Mouse (Mus musculus) G1E-ER4 (cell line): ENCODE measurements around the gene BC017158. TPM values are rescaled to one million over a fixed set of nuclear protein-coding genes. Genes with fewer than 3 reads are reported as not detected.

Experiments
- GATA1 ChIP-seq: IDR thresholded peaks from one replicate; pipeline ENCODE4 v1.8.0; 2012; ENCODE audit warnings: low read length, inconsistent platforms
- polyA plus RNA-seq: library from polyadenylated mRNA; stranded (reverse); fragments of >175 nt; gene quantifications from 2 replicates; pipeline ENCODE4 v1.2.3, GENCODE M21; 2012

Gene BC017158
- polyA plus RNA-seq, 1 experiment: 39.8 TPM

DNA sequence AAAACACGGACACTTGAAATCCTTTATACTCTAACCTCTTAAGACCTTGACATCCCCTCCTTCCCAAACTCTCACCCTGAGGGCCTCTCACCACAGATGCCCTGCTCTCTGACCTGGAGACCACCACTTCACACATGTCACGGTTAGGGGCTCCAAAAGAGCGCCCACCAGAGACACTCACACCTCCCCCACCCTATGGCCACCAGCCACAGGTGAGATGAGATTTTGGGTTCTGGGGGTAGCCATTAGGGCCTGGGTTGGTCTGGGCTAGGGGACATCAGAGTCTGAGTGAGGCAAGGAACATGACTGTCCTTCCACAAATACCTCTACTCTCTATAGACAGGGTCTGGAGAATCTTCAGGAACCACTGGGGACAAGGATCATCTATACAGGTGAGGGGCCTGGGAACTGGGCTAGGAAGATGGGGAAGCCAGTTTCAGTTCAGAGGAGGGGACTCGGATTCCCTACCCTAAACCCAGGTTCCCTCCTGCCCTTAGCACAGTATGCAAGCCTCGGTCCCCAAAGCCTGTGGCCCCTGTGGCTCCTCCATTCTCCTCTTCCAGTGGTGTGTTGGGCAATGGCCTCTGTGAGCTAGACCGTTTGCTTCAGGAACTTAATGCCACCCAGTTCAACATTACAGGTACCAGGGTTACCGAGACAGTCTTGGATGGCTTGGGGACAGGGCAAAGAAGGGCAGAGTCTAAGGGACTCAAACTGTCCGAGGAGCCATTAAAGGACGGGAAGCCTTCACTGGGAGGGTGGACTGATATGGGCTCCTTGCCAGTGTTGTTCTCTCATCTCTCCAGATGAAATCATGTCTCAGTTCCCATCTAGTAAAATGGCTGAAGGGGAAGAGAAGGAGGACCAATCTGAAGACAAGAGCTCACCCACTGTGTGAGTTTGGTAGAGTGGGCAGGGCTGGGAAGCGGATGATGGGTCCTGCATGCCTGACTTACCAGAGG is 49.6 kb downstream of the BC017158 start:
- TF ChIP-seq GATA1: no peak

DNA sequence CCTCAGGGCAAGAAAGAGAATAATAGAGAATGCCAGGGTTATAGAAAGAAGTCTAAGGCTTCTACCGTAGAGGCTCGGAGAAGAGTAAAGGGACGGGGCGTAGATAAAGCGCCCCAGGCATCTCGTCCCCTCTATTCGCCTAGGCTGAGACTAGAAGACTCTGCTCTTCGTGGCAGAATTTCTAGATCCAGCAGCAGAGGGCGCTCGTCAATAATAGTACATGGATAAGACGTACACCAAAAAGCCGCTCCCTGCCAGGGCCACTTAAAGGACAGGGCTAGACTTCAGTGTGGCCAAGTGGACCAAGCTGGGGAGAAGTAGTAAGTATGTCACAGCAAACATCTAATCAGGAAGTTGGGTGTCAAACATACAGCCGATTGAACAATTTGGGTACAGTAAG is 50.5 kb downstream of the BC017158 start:
- TF ChIP-seq GATA1: no peak

DNA sequence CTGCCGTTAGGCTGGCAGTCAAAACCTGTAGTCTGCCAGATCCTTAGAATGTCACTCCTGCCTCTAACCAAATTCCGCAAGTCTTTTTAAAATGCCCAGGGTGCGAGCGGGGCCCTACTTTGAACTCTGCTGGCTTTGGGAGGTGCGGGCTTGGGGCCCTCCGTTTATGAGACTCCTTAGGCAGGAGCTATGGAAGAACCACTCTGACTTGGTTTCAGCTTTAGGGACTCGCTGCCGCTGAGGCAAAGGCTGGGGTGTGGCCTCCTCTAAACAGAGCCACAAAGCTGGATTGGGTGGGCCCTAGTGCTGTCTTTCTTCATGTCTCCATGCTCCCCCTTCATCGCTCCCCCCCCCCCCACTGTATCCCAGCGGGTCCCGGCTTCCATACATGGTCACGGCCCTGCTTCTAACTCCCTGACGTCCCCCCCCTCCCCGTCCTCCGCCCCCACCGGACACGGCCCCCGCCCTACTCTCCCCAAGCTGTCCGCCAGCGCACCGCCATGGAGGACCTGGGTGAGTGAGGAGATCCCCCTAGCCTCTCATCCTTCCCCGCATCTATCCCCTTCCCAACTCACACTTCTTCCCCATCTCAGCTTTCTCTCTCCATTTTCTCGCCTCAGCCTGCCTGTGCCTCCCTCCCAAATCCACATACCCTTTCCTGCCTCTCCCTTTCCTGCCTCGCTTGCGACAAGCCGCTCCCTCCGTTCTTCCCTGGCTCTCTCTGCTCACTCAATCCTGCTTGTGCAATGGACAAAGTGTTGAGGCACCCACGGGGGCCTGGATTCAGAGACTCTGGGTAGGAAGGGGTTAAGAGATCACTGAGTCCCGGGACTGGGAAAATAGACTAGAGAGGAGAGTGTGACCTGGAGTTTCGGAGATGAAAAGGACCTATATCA is 51.2 kb downstream of the BC017158 start, which contains the start of gene Tgfb1i1:
TSS of gene Tgfb1i1 (plus strand) at position 317 of the 896 bp plus-strand sequence.
- TF ChIP-seq GATA1: no peak

DNA sequence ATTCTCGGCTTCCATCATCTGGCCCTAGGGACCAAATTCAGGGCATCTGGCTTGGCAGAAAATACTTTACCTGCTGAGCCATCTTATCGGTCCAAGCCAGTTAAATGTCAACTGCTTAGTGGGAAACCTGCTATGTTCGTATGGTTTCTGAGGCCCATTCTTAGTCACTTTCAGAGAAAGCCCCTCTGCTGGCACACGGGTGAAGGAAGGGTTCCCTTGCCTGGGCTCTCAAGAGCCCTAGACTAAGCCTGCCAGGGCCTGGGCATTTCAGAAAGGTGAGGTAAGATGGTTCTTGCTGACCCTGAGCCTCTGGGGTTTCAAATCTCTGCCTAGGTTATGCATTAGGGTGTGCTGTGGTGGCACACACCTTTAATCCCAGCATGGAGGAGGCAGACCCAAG is 52.4 kb downstream of the BC017158 start:
- TF ChIP-seq GATA1: no peak

DNA sequence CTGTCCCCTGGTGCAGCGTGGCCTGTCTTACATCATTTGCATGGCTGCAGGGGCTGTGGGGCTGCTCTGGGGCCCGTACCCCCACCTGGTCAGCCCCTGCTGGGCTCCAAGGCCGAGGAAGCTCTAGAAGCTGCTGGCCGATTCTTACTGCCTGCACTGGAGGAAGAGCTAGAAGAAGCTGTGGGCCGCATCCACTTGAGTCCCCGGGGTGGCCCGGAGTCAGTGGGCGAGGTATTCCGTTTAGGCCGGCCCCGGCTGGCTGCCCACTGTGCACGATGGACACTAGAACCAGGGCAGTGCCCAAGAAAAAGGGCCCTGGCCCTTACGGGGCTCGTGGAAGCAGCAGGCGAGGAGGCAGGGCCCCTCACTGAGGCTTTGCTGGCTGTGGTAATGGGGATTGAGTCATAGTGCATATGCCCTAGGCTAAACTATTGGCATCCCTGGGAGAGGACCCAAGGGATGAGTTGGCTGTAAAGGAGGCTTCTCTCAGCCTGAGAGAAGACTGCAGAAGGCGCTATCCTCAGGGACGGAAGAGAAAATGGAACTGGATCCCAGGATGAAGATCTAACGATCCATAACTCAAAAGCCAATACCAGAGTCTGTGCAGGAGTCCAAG is 53.5 kb downstream of the BC017158 start:
- no peak for TF ChIP-seq GATA1

DNA sequence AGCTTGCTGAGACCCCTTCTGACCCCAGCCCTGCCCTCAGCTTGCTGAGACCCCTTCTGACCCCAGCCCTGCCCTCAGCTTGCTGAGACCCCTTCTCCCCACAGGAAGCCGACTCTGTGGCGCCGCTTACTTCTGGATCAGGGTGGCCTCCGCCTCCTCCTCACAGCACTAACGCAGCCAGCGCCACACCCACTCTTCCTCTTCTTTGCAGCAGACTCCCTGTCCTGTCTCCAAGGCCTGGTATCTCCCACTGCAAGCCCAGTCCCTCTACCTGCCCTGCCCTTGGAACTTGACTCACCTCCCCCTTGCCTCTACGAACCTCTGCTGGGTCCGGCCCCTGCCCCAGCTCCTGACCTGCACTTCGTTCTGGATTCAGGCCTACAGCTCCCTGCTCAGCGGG is 54.0 kb downstream of the BC017158 start:
- TF ChIP-seq GATA1: no peak

DNA sequence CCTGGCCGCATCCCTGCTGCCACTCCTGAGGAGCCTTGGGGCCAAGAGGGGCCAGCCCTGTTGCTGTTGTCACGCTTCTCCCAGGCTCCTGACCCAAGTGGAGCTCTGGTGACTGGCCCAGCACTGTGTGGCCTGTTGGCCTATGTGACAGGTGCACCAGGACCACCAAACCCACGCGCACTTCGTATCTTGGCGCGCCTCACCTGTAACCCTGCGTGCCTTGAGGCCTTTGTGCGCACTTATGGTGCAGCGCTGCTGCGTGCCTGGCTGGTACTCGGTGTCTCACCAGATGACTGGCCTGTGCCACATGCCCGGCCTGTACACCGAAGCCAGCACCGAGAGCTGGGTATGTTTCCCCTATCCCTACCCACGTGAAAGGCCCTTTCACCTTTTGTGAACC is 55.6 kb downstream of the BC017158 start:
- TF ChIP-seq GATA1: no peak

DNA sequence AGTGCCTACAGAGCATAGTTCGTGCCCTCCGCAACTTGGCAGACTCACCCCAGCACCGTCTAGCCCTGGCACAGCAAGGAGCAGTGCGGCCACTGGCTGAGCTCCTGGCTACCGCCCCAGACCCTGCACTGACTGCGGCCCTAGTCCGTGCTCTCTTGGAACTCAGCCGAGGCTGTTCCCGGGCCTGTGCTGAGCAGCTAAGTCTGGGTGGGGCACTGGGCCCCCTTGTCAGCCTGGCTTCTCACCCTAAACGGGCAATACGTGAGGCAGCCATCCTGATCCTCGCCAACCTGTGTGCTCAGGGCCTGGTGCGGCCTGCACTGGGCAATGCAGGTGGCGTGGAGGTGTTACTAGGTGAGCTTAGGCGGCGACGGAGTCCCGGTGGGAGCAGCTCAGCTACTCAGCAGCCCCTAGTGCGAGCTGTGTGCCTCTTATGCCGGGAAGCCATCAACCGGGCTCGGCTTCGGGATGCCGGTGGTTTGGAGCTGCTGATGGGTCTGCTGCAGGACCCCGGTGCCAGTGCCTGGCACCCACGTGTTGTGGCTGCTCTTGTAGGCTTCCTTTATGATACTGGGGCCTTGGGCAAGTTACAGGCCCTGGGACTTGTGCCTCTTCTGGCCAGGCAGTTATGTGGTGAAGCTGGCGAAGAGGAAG is 57.7 kb downstream of the BC017158 start:
- no peak for TF ChIP-seq GATA1

DNA sequence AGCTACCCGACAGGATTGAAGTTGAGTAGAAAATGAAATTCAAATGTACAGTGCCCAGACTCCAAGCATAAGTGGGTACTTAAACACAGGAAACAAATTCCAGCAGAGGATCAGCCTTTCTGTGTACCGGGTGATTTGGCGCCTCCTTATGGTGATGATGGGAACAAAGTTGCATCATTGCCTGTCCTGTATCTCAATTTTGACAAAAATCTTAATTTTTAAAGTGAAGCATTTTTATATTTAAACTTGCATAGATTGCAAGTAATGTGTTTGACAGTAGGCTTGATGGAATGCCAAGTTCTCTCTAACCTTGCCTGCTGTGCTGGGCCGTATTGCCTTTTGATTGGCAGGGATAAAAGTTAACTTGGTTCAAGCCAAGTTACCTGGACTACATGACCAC is 59.0 kb downstream of the BC017158 start:
- no peak for TF ChIP-seq GATA1

DNA sequence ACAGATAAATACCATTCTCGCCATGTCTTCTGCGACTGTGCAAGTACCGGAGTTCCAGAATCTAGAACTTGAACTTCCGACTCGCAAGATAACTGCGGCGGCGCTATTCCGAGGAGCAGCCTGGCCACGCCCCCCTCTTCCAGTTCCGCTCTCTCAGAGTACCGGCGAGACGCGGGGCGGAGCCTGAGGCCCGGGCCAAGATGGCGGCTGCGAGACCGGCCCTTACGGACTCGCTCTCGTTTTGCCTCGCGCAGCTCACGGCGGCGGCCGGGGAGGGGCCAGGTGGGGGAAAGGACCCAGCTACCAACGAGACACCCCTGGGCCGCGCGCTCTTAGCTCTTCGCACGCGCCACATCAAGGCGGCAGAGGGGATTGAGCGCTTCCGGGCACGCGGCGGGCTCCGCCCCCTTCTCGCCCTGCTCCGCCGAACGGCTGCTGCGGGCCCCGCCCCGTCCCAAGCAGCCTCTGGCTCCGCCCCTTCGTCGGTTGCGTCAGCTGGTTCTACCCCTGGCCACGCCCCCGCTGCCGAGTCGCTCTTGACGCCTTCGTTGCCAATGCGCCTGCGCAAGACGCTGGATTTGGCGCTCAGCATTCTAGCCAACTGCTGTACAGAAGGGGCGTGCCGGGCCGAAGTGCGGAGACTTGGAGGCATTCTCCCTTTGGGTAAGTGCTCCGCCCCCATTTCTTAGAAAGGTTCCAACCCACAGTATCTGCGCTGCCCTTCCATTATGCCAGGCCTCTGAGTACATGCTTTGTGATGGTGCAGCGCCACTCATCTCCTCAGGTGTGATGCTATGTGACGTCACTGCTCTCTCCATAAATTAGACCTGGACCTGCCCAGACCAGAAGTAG is 59.8 kb downstream of the BC017158 start, which contains the start of gene 9130023H24Rik:
TSS of gene 9130023H24Rik (minus strand) at position 105 of the 852 bp plus-strand sequence.
- no peak for TF ChIP-seq GATA1

DNA sequence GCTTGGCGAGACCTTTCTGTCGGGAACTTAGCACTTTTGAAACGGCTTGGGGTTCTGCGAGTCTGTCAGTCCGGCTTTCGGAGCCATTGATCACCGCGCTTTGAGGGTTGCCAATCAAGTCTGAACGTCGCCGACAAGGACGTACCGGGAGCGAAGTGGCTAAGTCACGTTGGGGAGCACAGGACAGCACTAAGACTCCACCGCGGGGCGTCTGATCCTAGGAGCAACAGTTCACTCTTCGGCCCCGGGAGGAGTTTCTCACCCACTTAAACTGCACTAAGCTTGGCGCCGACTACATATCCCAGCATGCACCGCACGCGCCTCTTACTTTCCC is 60.4 kb downstream of the BC017158 start:
- no peak for TF ChIP-seq GATA1

DNA sequence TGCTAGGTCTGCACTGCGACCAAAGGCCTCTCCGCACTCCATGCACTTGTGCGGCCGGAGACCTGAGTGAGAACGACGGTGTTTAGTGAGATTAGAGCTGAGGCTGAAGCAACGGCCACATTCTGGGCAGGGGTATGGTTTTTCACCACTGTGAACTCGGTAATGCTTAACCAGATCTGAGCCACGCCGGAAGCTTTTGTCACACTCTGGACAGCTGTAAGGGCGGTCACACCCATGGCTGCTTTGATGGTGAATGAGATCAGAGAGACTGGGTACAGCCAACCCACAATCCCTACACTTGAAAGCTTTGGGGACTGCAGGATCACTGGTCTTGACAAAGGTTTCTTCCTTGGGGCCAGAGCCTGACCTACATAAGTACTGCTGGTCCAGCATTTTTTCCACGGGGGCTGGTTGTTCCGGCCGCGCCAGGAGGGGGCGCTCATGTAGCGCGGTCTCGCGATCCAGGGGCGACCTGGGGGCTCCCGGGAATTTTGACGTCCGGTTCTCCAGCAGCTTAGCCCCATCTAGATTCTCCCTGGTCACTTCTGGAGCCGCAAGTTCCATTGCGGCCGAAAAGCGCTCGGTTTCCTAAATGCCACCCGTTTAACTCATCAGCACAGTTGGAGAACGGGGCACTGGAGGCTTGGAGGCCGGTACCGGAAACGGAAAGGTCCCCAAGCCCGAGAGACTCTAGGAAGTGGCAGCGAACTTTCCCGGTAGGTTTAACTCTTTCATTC is 60.9 kb downstream of the BC017158 start, which contains the start of gene Armc5:
TSS of gene Armc5 (plus strand) at position 487 of the 737 bp plus-strand sequence.
- no peak for TF ChIP-seq GATA1

DNA sequence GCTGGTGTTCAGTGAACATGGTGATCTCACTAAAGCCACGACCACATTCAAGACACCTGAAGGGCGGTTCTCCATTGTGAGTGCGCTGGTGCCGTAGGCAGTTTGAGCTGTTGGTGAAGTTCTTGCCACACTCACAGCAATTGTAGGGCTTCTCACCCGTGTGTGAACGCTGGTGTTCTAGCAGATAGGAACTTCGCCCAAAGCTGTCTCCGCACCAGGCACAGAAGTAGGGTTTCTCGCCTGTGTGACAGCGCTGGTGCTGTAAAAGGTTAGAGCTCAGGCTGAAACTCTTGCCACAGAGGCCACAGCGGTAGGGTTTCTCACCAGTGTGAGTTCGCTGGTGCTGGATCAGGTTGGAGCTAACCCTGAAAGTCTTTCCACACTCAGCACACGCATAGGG is 61.5 kb downstream of the BC017158 start:
- no peak for TF ChIP-seq GATA1
